Mouse (Mus musculus) T-helper 2 cell (primary cell): Measurements from ENCODE around the gene Rasgrf2.

Experiments used
- in situ Hi-C: fragments of 300-600 bp; cut with MboI, MseI; formaldehyde crosslinking; loops from one replicate; pipeline ENCODE4 v1.15.1; 2025; ENCODE audit warnings: high pct_unique_total_duplicates

Rasgrf2 gene

GRCm38 (mm10) chr13:91955175-91955574 is 176.3 kb downstream of the Rasgrf2 start:
- in situ Hi-C loops = loop anchor here (10.0 kb wide), 1 partner anchor 1640 kb away; no protein-coding TSS in a partner anchor

GRCm38 (mm10) chr13:91940113-91940512 is 191.3 kb downstream of the Rasgrf2 start:
- in situ Hi-C loops = no loop called here

DNA sequence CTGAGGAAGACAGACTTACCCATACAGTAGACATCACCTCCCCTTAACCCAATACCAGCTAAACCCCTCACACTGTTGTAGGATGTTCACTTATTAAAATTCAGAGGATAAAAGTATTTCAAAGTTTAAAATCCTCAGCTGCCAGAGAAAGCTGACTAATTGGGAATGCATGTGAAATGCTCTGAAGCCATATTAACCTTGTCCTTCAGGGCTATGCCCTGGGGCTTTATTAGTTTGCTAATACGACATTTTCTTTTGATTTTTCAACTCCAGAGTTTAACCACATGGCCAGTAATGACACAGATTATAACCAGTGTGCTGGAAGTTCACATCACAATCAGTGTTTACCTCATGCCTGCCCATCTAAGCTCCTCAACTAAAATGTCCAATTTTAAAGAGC is 192.6 kb downstream of the Rasgrf2 start:
- in situ Hi-C loops = no loop called here

- in situ Hi-C loops = no loop called here
Measured at GRCm38 (mm10) chr13:91937232-91937631, 194.2 kb downstream of the Rasgrf2 start.

DNA sequence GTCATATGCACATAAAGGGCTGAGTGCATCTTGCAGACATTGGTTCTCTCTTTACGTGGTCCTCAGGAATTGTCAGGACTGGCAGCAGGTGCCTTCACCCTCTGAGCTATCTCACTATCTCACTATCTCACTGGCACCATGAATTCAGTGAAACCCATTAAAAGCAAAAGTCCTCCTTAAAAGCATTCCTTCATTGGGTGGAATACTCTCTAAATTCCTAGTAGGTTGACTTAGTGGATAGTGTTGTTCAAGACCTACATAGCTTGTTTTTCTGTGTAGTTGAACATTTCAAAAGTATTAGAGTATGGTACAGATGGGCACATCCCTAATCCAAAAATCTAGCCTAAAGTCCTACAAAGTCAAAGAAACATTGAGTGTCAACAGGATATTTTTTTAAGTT is 199.3 kb downstream of the Rasgrf2 start:
- in situ Hi-C loops = no loop called here

- in situ Hi-C loops = no loop called here
Measured at GRCm38 (mm10) chr13:91929943-91930726, 201.3 kb downstream of the Rasgrf2 start.

DNA sequence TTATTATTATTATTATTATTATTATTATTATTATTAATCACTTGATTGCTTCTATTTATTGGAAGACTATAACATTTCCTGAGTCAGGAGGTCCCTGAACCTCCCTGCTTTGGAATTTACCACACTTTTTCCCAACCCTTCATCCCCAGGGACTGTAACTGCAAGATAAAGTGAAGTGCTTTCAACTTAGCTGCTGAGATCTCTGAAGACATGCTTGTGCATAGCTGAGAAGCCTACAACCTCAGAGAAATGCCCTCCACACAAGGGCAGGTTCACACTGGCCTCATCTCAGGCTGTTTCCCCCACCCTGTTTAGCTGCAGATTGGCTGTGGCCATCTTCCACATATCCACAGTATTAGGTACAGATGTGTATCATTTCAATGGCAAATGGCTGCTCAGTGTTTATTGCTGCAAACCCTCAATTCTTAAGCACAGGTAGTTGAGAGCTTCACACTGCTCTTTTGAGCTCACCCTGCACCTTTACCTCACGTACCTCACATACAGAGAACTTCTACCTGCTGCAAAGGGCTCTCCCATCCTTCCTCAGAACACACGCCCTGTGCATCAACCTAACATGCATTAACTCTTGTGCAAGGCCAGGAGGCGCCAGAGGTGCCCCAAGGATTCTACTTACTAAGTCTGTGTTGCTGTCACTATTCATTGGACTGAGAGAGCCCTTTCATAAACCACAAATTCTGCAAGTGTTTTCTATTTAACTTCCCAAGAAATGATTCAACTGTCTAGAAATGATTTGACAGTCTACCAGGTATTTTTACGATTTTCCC is 202.7 kb downstream of the Rasgrf2 start:
- in situ Hi-C loops = no loop called here

DNA sequence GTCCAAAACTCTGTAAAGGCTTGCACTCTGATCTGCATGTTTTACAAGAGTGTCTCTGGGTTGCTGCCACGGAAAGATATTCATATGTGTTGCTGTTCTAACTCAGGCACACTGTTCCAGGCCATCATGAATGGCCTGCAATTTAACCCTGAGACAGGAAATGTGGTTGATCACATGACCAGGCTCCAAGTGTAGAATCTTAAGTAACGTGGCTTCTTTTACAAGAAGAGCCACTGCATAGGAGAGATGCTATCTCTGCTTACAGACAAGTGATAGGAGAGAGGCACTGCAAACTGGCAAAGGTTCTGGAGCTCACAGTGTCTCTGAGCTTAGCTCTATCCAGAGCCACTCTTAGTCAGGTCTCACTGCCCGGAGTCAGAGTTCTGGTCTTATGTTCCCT is 210.4 kb downstream of the Rasgrf2 start:
- in situ Hi-C loops = loop anchor here (25.0 kb wide), 1 partner anchor 416 kb away; no protein-coding TSS in a partner anchor

DNA sequence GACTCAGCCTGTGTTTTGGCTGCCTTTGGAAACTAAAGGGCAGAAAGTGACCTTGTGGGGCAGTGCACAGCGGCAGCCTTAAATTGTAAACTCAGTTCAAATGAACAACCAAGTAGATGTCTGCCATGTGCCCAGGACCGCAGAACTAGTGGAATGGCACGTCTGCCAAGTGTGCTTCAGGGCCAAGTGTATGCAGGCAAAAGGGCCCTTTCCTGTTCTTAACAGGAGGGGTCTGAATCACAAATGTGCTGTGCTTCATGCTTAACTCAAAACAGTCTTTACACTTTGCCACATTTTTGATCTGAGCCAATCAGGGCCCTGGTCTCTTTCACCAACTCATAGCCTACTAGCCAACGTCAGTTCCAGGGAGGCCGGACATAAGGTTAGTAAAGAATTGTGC is 212.7 kb downstream of the Rasgrf2 start:
- in situ Hi-C loops = loop anchor here (25.0 kb wide), 1 partner anchor 419 kb away; no protein-coding TSS in a partner anchor

- in situ Hi-C loops = loop anchor here (25.0 kb wide), 1 partner anchor 419 kb away; no protein-coding TSS in a partner anchor
Measured at GRCm38 (mm10) chr13:91917835-91918234, 213.6 kb downstream of the Rasgrf2 start.

GRCm38 (mm10) chr13:91916308-91916707 is 215.1 kb downstream of the Rasgrf2 start:
- in situ Hi-C loops = loop anchor here (25.0 kb wide), 1 partner anchor 421 kb away; no protein-coding TSS in a partner anchor

DNA sequence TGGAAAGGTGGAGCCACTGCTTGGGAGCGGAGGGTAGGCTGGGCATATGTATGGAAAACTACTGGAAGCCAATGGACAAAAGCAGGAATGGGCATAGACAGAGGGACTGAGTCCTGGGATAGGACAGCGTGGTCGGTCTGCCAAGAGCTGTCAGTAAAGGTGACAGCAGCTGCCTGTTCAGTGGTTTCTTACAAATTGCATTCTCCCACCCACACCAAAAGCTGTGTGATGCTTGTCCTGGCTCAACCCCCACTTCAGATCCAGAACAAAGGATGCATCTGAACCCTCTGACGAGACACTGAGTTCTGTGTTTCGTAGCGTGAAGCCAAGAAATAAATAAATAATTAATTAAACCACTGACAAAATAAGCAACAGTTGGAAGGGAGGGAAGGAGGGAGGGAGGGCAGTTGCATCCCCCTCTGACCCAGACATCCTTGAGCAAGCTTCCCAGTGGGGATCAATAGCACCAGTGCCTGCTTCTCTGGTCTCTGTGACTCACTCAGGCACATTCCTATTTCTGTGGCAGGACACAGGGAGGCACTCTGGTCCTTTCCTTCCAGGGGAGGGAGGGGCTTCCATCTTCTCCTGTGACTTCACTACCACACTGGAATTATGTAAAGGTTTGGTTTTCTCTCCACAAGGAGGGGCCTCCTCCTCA is 215.7 kb downstream of the Rasgrf2 start:
- in situ Hi-C loops = loop anchor here (25.0 kb wide), 1 partner anchor 422 kb away; no protein-coding TSS in a partner anchor

GRCm38 (mm10) chr13:91915192-91915581 is 216.3 kb downstream of the Rasgrf2 start:
- in situ Hi-C loops = loop anchor here (25.0 kb wide), 1 partner anchor 422 kb away; no protein-coding TSS in a partner anchor

DNA sequence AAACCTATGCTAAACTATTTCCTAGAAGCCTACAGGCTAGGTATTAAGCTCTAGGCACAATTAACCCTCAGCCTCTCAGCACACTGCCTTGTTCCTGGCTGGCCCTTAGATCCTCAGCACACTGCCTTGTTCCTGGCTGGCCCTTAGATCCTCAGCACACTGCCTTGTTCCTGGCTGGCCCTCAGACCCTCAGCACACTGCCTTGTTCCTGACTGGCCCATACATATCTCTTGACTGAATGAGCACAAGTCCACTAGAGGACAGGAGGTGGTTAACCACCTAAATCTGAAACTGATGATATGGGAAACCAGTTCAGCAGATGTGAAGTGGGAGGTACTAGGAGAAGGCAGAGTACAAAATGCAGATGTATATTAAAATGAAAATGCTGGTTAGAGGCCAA is 219.8 kb downstream of the Rasgrf2 start:
- in situ Hi-C loops = loop anchor here (25.0 kb wide), 1 partner anchor 426 kb away; no protein-coding TSS in a partner anchor

GRCm38 (mm10) chr13:91911211-91911610 is 220.2 kb downstream of the Rasgrf2 start:
- in situ Hi-C loops = loop anchor here (25.0 kb wide), 1 partner anchor 426 kb away; no protein-coding TSS in a partner anchor

GRCm38 (mm10) chr13:91908202-91908980 is 223.1 kb downstream of the Rasgrf2 start:
- in situ Hi-C loops = loop anchor here (25.0 kb wide), 1 partner anchor 429 kb away; no protein-coding TSS in a partner anchor

DNA sequence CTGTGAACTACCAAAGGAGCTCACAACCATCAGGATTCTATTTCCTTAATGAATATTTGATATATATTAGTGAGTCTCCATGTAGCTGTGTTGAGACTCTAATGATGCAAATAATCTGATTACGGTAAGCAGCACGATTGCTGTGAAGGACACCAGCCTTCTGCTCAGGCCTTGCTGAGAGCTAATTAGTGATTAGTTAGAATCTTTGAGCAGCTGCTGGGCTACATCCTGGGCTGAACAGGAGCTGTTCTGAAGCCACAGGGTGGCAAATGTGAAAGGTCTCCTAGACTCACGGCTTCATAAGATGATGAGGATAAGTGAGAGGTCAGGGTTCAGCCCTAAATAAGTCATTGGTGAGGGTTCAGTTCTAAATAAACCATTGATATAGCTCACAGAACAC is 225.1 kb downstream of the Rasgrf2 start:
- in situ Hi-C loops = loop anchor here (25.0 kb wide), 1 partner anchor 431 kb away; no protein-coding TSS in a partner anchor

DNA sequence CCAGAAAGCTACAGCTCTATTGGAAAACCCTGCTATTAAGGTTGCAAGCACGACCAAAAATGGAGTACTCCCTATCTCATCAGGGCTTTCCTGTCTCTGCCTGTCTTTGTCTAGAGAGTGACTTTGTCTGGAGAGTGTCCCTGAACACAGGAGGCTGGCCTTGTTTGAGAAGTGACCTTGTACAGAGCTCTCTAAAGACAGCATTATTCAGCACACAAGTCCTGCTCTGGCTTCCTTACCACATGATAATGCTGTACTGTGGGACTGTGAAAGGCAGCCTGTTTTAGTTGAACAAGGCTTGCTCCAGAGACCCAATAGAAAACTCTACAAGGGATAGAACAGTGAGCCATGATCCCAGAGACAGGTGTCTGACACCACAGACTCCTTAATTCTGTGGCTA is 235.0 kb downstream of the Rasgrf2 start:
- in situ Hi-C loops = no loop called here

DNA sequence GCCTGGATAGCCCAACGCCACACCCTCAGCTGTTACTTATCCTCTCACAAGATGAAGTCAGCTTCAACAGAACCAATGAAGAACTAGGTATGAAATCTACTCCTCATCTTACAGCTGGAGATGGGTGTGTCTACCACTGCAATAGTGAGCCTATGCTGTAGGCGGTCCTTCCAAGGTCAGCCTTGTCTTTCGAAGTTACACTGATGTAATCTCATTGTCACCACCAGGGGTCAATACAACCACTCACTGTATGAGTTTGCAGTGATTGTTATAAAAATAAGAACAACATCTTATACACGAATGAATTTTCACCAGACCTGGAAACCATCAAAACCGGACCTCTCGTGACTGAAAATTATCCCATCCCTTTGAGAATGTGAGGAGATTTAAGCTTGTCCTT is 238.3 kb downstream of the Rasgrf2 start:
- in situ Hi-C loops = no loop called here

GRCm38 (mm10) chr13:91890031-91890619 is 241.3 kb downstream of the Rasgrf2 start:
- in situ Hi-C loops = no loop called here
